Mouse (Mus musculus): ENCODE measurements around the gene Akap1. TPM values are rescaled to one million over a fixed set of nuclear protein-coding genes. Genes with fewer than 3 reads are reported as not detected.

Gene Akap1
- polyA plus RNA-seq, 1 experiment from 2014 or later: 25.7 TPM

DNA sequence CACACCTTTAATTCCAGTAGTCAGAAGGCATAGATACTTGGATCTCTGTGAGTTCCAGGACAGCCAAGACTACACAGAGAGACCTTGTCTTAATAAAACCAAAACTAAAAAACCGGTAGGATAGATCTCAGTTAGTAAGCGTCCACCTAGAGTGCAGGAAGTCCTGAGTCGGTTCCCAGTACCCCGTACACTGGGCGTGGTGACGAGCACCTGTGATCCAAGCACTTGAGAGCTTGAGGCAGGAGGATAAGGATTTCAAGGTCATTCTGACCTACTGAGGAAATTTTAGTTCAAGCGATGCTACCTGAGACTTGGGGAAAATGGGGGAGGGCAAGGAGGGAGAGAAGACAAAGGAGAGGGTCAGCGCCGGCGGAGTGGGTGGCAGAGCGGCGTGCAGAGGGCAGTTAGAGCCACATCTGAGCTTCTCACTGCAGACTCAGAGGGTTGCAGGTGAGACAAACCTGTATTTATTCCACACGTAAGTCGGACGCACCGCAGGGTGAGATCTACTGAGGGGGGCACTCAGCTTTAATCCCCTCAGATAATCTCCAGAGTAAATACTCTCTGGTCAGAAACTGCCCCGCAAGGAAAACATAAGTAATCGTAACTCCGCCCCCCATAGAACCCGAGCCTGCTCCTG, 8.8 kb upstream of the Akap1 start:
- no peak for ATAC-seq (ENCODE audit: low read depth)
- Histone ChIP-seq H3K36me3 (no peaks in the 10 kb centered on the region), H3K4me3 (peak overlapping the region; percentile 26), H3K4me2 (peak overlapping the region; percentile 62), H3K4me1 (replicated peaks) (peaks cover 10% of the 10 kb centered on the region), H3K27ac (replicated peaks) (no peak overlapping the region), H3K9ac (peak overlapping the region; percentile 55), H3K27me3 (peaks cover 37% of the 10 kb centered on the region), H3K9me3 (no peaks in the 10 kb centered on the region)
- WGBS: 5% methylated on average over 20 of the region's 20 CpGs

DNA sequence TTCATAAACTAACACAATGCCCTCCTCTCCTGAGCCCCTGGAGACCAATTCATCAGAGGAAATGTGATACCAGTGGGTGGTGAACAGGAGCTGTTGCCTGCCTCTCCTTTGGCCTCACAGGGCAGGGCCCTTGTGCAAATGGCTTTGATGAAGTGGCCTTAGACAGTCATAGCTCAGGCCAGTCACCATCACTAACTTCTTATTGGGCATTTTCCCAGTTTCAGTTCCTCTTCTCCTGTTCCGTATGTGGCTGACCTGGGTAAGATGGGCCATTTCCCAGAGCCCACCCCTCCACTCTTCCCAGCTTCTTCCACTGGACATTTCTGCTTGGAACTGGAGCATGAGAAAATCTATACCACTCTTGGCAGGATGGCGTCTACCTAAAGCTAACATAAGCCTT, 5.1 kb upstream of the Akap1 start:
- no peak overlapping the region for H3K4me3 ChIP-seq
- H3K9ac ChIP-seq: no peak overlapping the region
- H3K36me3 ChIP-seq: no peaks in the 10 kb centered on the region
- no peak for ATAC-seq (ENCODE audit: low read depth)
- H3K4me2 ChIP-seq: no peak overlapping the region
- peaks cover 33% of the 10 kb centered on the region for H3K27me3 ChIP-seq
- no peak overlapping the region for H3K27ac ChIP-seq (replicated peaks)
- peaks cover 10% of the 10 kb centered on the region for H3K4me1 ChIP-seq (replicated peaks)
- WGBS: 84% methylated on average over 2 of the region's 2 CpGs
- H3K9me3 ChIP-seq: no peaks in the 10 kb centered on the region

DNA sequence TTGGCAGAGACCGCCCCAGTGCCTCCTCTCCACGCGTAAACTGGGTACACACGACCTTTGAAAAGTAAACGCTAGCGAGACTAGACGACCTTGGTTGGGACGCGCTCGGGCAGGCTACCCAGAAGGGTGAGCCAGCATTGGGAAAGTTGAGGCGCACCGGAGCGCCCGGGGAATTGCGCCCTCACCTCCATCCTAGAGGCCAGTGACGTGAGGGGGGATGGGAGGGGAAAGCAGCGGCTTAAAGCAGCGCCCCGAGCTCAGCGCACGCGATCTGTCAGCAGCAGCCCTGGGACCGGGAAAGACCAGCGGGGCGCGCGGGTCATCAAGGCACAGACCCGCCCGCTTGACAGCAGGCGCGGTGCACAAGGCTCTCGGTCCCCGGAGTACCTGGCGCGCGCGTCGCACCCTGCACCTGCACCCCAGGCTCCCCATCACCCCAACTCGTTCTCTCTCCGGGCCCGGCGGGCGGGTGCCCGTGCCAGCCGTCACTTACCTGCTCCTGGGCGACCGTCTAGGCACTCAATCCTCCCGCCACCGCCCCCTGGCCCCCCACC, 405 bp downstream of the Akap1 start:
- Histone ChIP-seq H3K9ac (peak overlapping the region; percentile 83), H3K4me3 (peak overlapping the region; percentile 80), H3K36me3 (no peaks in the 10 kb centered on the region), H3K27me3 (peaks cover 9% of the 10 kb centered on the region; the same call in 1 of the 2 replicates), H3K4me2 (peak overlapping the region; percentile 100), H3K9me3 (no peaks in the 10 kb centered on the region), H3K4me1 (replicated peaks) (peaks cover 19% of the 10 kb centered on the region), H3K27ac (replicated peaks) (peak overlapping the region; percentile 85)
- under 1% methylated on average over 42 of the region's 49 CpGs for WGBS
- peak; percentile 73 for ATAC-seq (ENCODE audit: low read depth)

- peaks cover 4% of the 10 kb centered on the region; the same call in 1 of the 2 replicates for H3K27me3 ChIP-seq
- H3K36me3 ChIP-seq: no peaks in the 10 kb centered on the region
- no peaks in the 10 kb centered on the region for H3K9me3 ChIP-seq
- peaks cover 19% of the 10 kb centered on the region for H3K4me1 ChIP-seq (replicated peaks)
- peak overlapping the region; percentile 80 for H3K4me3 ChIP-seq
- peak overlapping the region; percentile 100 for H3K4me2 ChIP-seq
- ATAC-seq (ENCODE audit: low read depth): no peak; the same call in 1 of the 2 replicates
- peak overlapping the region; percentile 85; the same call in 1 of the 2 replicates for H3K27ac ChIP-seq (replicated peaks)
- 1% methylated on average over 32 of the region's 32 CpGs for WGBS
- H3K9ac ChIP-seq: peak overlapping the region; percentile 83
These were observed 1.1 kb downstream of the Akap1 start for GRCm38 (mm10) chr11:88863071-88863903.

DNA sequence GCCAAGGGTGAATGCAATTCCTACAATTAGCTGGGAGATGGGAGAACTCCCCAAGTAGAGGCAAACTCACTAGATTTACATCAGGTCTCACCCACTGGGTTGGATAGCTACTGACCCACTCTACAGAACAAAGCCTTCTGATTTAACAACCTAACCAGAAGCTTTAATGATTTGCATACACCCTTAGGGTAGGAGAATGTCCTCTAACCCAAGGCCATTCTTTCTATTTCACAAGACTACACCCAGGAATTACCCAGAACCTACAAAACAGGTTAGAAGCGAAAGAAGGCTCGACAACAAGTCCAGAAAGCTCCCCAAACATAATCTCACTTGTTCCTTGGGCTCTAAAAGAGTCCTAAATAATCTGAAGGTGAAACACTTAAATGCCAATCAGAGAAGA, 2.0 kb downstream of the Akap1 start:
- WGBS: 80% methylated on average over 2 of the region's 2 CpGs
- no peak overlapping the region for H3K27ac ChIP-seq (replicated peaks)
- ATAC-seq (ENCODE audit: low read depth): no peak
- peak overlapping the region; percentile 100 for H3K4me2 ChIP-seq
- H3K27me3 ChIP-seq: 0 out of 2 replicates have a peak, but pooled peaks cover 3% of the 10 kb centered on the region
- H3K4me1 ChIP-seq (replicated peaks): peaks cover 19% of the 10 kb centered on the region
- peak overlapping the region; percentile 83 for H3K9ac ChIP-seq
- no peaks in the 10 kb centered on the region for H3K36me3 ChIP-seq
- H3K9me3 ChIP-seq: no peaks in the 10 kb centered on the region
- H3K4me3 ChIP-seq: peak overlapping the region; percentile 80

DNA sequence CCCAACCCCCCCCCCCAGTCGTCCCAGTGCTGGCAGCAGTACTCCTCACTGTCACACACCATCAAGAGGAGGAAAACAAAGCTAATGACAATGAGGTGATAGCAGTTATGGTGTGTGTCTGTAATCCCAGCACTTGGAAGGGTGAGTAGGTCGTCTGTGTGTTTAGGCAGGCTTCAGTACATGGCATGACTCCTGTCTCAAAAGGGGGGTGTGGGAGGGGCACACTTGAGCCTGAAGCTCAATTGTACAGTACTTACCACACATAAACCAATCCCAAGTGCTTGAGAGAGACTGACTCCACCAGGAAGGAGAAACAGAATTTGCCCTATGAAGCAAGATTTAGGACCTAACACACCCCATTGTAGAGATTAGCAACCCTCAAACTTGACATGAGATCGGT, 3.3 kb downstream of the Akap1 start:
- WGBS: 71% methylated on average over 3 of the region's 3 CpGs
- no peak overlapping the region for H3K27ac ChIP-seq (replicated peaks)
- ATAC-seq (ENCODE audit: low read depth): no peak

DNA sequence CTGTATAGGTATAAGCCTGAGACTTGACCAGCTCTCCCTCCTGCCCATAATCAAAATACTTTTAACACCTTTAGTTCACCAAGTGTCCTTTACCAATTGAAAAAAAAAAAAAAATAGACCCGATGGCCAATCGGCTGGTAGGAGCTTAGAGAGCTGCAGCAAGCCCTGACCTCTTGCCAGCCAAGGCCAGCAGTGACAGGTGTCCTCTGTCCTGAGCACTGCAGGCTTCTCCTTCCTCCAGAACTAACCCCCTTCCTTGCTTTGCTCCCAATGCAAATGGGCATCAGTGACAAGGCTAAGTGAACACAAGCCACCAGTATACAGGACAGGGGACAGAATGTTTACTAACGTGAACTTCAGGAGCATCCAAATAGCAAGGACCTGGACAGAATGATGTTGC, 3.7 kb downstream of the Akap1 start:
- Histone ChIP-seq H3K27ac (replicated peaks) (no peak overlapping the region), H3K4me1 (replicated peaks) (peaks cover 24% of the 10 kb centered on the region), H3K36me3 (no peaks in the 10 kb centered on the region), H3K9me3 (no peaks in the 10 kb centered on the region), H3K4me3 (no peak overlapping the region), H3K27me3 (0 out of 2 replicates have a peak, but pooled peaks cover 3% of the 10 kb centered on the region), H3K9ac (no peak overlapping the region), H3K4me2 (no peak overlapping the region)
- WGBS: 94% methylated on average over 3 of the region's 3 CpGs
- no peak for ATAC-seq (ENCODE audit: low read depth)

More for the DNA sequence above, 3.3 kb downstream of the Akap1 start:
- H3K36me3 ChIP-seq: no peaks in the 10 kb centered on the region
- H3K27me3 ChIP-seq: 0 out of 2 replicates have a peak, but pooled peaks cover 3% of the 10 kb centered on the region
- no peak overlapping the region for H3K4me3 ChIP-seq
- no peak overlapping the region for H3K4me2 ChIP-seq
- no peaks in the 10 kb centered on the region for H3K9me3 ChIP-seq
- H3K9ac ChIP-seq: no peak overlapping the region
- H3K4me1 ChIP-seq (replicated peaks): peaks cover 20% of the 10 kb centered on the region

DNA sequence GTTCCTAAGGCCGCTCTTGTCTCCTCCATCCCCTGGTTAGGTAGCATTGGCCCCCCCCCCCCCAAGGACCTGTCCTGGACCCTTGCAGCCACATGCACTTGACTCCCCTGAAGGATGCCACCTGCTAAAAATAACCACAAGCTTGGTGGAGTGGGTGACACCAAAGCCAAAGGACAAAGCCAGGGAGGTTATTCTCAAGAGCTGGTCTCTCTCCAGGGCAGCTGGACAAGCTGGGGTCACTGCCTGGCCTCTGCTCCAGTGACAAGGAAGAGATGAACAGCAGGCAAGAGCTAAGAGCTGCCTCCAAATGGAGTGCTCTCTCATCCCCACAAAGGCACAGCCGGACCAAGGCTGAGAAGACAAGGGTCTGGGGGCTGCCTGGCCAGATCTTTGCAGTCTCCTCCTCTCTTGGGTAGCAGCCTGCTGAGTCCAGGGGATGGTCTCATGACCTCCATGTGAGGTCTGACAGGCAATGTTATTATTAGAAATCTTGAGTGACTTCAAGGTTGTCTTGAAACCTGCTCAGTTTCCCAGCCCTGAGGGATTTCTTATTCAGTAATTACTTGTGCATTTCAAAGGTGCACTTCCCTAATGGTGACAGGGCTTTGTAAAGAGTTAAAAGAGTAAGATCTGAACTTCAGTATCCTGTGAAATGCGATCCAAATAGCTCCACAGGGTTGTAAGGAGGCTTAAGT, 6.9 kb downstream of the Akap1 start:
- Histone ChIP-seq H3K27ac (replicated peaks) (no peak overlapping the region), H3K4me3 (no peak overlapping the region), H3K4me1 (replicated peaks) (peaks cover 13% of the 10 kb centered on the region), H3K27me3 (0 out of 2 replicates have a peak, but pooled peaks cover 2% of the 10 kb centered on the region), H3K9me3 (no peaks in the 10 kb centered on the region), H3K36me3 (no peaks in the 10 kb centered on the region), H3K4me2 (no peak overlapping the region), H3K9ac (no peak overlapping the region)
- 60% methylated on average over 3 of the region's 3 CpGs for WGBS
- ATAC-seq (ENCODE audit: low read depth): no peak

DNA sequence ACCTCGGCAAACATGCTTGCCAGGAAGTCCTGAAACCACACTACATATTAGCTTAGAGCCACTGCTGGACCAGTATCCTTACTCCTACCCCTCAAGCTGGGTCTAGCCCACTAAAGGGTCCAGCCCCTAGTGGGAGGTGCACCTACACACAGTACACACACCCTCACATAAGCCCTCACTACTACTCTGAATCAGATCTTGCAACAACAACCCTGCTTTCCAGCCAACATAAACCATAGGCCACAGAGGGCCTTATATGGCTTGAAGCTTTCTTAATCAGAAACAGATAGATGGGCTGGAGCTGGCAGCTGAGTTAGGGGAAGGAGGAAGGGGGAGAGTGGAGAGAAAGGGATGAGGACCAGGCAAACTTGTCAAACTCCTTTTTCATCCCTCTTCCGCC, 8.0 kb downstream of the Akap1 start:
- H3K9ac ChIP-seq: no peak overlapping the region
- peaks cover 6% of the 10 kb centered on the region; the same call in 1 of the 2 replicates for H3K4me1 ChIP-seq (replicated peaks)

GRCm38 (mm10) chr11:88855795-88856194, 8.6 kb downstream of the Akap1 start:
- Histone ChIP-seq H3K4me2 (no peak overlapping the region), H3K36me3 (no peaks in the 10 kb centered on the region), H3K27ac (replicated peaks) (no peak overlapping the region), H3K4me1 (replicated peaks) (peaks cover 6% of the 10 kb centered on the region; the same call in 1 of the 2 replicates), H3K9ac (no peak overlapping the region), H3K9me3 (no peaks in the 10 kb centered on the region), H3K4me3 (no peak overlapping the region), H3K27me3 (no peaks in the 10 kb centered on the region)
- ATAC-seq (ENCODE audit: low read depth): no peak
- WGBS: 65% methylated on average over 4 of the region's 4 CpGs

More for the DNA sequence above, 8.0 kb downstream of the Akap1 start:
- H3K9me3 ChIP-seq: no peaks in the 10 kb centered on the region
- H3K4me2 ChIP-seq: no peak overlapping the region
- H3K36me3 ChIP-seq: no peaks in the 10 kb centered on the region
- no peak overlapping the region for H3K27ac ChIP-seq (replicated peaks)
- no peak for ATAC-seq (ENCODE audit: low read depth)
- H3K4me3 ChIP-seq: no peak overlapping the region
- 73% methylated on average over 2 of the region's 2 CpGs for WGBS
- H3K27me3 ChIP-seq: no peaks in the 10 kb centered on the region

GRCm38 (mm10) chr11:88853588-88853987, 10.8 kb downstream of the Akap1 start:
- 93% methylated on average over 2 of the region's 2 CpGs for WGBS
- Histone ChIP-seq H3K4me2 (no peak overlapping the region), H3K9ac (no peak overlapping the region), H3K4me1 (replicated peaks) (peaks cover 21% of the 10 kb centered on the region), H3K36me3 (no peaks in the 10 kb centered on the region), H3K27me3 (no peaks in the 10 kb centered on the region), H3K27ac (replicated peaks) (no peak overlapping the region), H3K9me3 (no peaks in the 10 kb centered on the region), H3K4me3 (no peak overlapping the region)
- ATAC-seq (ENCODE audit: low read depth): no peak

Data from neural tube, embryonic 13.5 days (tissue).